Mouse (Mus musculus): ENCODE data around the gene Pdzk1.

DNA sequence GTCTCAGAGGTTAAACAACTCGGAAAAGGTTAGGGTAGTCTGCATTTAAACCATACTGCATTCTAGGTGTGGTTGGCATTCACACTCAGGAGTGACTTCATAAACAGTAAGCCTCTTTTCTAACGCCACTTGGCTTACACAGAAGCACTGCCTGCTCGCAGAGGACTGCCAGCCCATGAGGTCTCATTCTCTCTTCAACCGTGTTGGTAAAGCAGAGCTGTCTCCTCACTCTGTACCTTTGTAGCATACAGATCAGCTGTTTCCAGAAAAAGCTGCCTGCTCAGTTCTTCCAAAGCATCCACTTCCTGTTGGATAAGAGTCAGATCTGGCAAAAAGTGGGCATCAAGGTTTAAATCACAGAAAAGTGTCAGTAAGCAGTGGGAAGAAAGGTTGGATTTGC lies 51.3 kb downstream of the Pdzk1 start:
- TF ChIP-seq GATA1 (IDR thresholded peaks at IDR 0.05; ENCODE audit: borderline replicate concordance, low read length) (no peak), FLI1 (IDR thresholded peaks at IDR 0.05; ENCODE audit: low read length) (no peak)
